Mouse (Mus musculus) liver, embryonic 14.5 days (tissue): Measurements from ENCODE around the gene Cenpu. TPM values are rescaled to one million over a fixed set of nuclear protein-coding genes. Genes with fewer than 3 reads are reported as not detected.

Experiments used
- ATAC-seq: fragments of 200-750 bp; cut with Nextera tagmentation; 2 replicates; pipeline ENCODE4 v1.8.0; 2017; ENCODE audit warnings: moderate number of reproducible peaks, mild to moderate bottlenecking, moderate library complexity; ENCODE audit not compliant: insufficient read depth
- DNase-seq, 3 experiments: peaks; one replicate each; pipeline ENCODE4 v3.0.0-alpha.2; 2012 to 2013; ENCODE audit warnings: low read depth in 3 of 3, low spot score in 3 of 3
- H3K27ac ChIP-seq: fragments of 300-500 bp; sonication (generic); 2 replicates; pipeline ENCODE4 v1.5.1; 2014; ENCODE audit warnings: moderate library complexity, mild to moderate bottlenecking, control low read depth, inconsistent platforms
- H3K27me3 ChIP-seq: fragments of 300-500 bp; sonication (generic); 2 replicates; pipeline ENCODE4 v1.6.1; 2014; ENCODE audit warnings: mild to moderate bottlenecking, low read length, moderate library complexity; ENCODE audit not compliant: control insufficient read depth, insufficient read depth
- H3K36me3 ChIP-seq: fragments of 300-500 bp; sonication (generic); replicated peaks from 2 replicates; pipeline ENCODE4 v1.6.1; 2014; ENCODE audit warnings: low read depth; ENCODE audit not compliant: control insufficient read depth, insufficient read depth
- H3K4me1 ChIP-seq, 2 experiments: fragments of 200-500 bp in 1 of 2; fragments of 300-500 bp in 1 of 2; sonication (generic) in 1 of 2; replicated peaks; 2 replicates each; pipeline ENCODE4 v1.6.1; 2012 to 2014; ENCODE audit warnings: antibody characterized with exemption in 1 of 2, inconsistent platforms in 1 of 2, low read length in 1 of 2; ENCODE audit not compliant: control insufficient read depth in 2 of 2, insufficient read depth in 2 of 2
- H3K4me2 ChIP-seq: fragments of 300-500 bp; sonication (generic); 2 replicates; pipeline ENCODE4 v1.6.1; 2014; ENCODE audit warnings: low read depth, mild to moderate bottlenecking, control low read depth, moderate library complexity
- H3K4me3 ChIP-seq, 2 experiments: fragments of 200-500 bp in 1 of 2; fragments of 300-500 bp in 1 of 2; sonication (generic) in 1 of 2; 2 replicates each; pipeline ENCODE4 v1.5.1; 2012 to 2014; ENCODE audit warnings: low read depth in 2 of 2, low read length in 2 of 2, mild to moderate bottlenecking in 2 of 2, control low read depth in 1 of 2, inconsistent platforms in 1 of 2, moderate library complexity in 1 of 2; ENCODE audit not compliant: insufficient read depth in 1 of 2
- H3K9ac ChIP-seq: fragments of 300-500 bp; sonication (generic); replicated peaks from 2 replicates; pipeline ENCODE4 v1.6.1; 2014; ENCODE audit warnings: mild to moderate bottlenecking, control low read depth, moderate library complexity
- H3K9me3 ChIP-seq: fragments of 300-500 bp; sonication (generic); 2 replicates; pipeline ENCODE4 v1.6.1; 2016; ENCODE audit warnings: low read length, mixed read lengths; ENCODE audit not compliant: control insufficient read depth
- CTCF ChIP-seq: IDR thresholded peaks from 2 replicates; pipeline ENCODE4 v1.5.1; 2016; ENCODE audit warnings: antibody characterized with exemption, low read depth, control low read depth
- EP300 ChIP-seq: IDR thresholded peaks from 2 replicates; pipeline ENCODE4 v1.6.1; 2016; ENCODE audit warnings: antibody characterized with exemption, low read depth
- WGBS: fragments of 180-500 bp; shearing (Covaris S2); extraction: QIAGEN DNeasy Blood & Tissue Kit; methylation state at CpG from one replicate; pipeline ENCODE4 v1.1.7; 2014; ENCODE audit not compliant: insufficient replicate concordance; 5-methylcytosine and 5-hydroxymethylcytosine counted together
- polyA plus RNA-seq, 2 experiments: library from polyadenylated mRNA; depleted of rRNA in 1 of 2; stranded (reverse) in 1 of 2; unstranded in 1 of 2; fragments of >200 nt; fragmentation: Nextera tagmentation in 1 of 2; extraction: Ambion mirVana in 1 of 2; gene quantifications; 2 replicates each; pipeline versions ENCODE4 v1.2.1 to v1.2.3; 2012 to 2014

Cenpu gene
- polyA plus RNA-seq, 2 experiments: 8.9 to 16.5 TPM

DNA sequence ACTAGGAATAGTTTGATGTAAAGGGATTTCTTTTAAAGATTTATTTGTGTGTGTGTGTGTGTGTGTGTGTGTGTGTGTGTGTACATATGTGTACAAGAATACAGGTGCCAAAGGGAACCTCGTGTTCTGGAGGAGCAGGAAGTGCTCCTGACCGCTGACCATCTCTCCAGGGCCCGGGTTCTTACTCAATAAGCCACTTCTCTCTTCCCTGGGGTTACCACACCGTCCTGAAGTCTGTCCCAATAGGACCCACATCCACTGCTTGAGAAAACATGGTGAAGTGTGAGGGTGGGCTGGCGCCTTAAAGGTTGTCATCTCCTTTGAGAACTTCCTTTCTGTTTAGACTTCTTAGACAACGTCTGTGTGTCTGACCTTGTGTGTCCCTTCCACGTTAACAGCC is 17.9 kb upstream of the Cenpu start:
- Histone ChIP-seq H3K27me3 (no peaks in the 10 kb centered on the region), H3K4me2 (no peak overlapping the region), H3K4me1 (peaks cover 1 to 3% of the 10 kb centered on the region in 2 experiments; a peak in 3 of 4 replicates), H3K36me3 (peaks cover 37% of the 10 kb centered on the region), H3K9ac (no peak overlapping the region), H3K9me3 (no peaks in the 10 kb centered on the region; the same call in 1 of the 2 replicates), H3K4me3 (no peak overlapping the region), H3K27ac (no peak overlapping the region)
- WGBS: 66% methylated on average over 7 of the region's 7 CpGs
- DNase-seq: no peak
- TF ChIP-seq EP300: no peak
- TF ChIP-seq CTCF: no peak
- ATAC-seq: no peak

DNA sequence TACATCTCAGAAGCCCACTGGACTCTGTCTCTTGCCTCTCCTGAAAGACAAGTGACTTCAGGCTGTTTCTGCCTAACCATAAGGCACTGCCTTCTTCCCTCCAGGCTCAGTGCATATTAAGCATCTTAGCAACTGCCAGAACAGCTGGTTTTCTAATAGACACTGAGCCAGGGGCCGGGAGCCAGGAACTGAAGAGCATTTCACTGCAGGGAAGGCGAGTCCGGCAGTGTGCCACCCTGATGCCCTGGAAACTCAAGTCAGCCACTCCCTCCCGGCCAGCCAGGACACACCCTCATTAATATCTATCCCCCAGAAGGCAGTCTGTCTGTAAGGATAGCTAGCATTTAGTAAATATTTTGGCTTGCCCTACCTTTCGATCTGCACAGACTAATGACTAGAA is 12.1 kb upstream of the Cenpu start:
- TF ChIP-seq CTCF: no peak
- TF ChIP-seq EP300: peak; percentile 71
- ATAC-seq (peak; percentile 96), DNase-seq (peak; percentile 59 to 64 (median 62))
- H3K9ac ChIP-seq: peak overlapping the region; percentile 69
- peak overlapping the region; percentile 72 for H3K4me2 ChIP-seq
- H3K36me3 ChIP-seq: peaks cover 6% of the 10 kb centered on the region
- no peaks in the 10 kb centered on the region; the same call in 1 of the 2 replicates for H3K9me3 ChIP-seq
- peaks cover 20 to 30% of the 10 kb centered on the region in 2 experiments for H3K4me1 ChIP-seq
- peak overlapping the region; percentile 93 for H3K27ac ChIP-seq
- H3K27me3 ChIP-seq: no peaks in the 10 kb centered on the region
- peak overlapping the region; percentile 5 to 19; a peak in 3 of 4 replicates for H3K4me3 ChIP-seq
- WGBS: 18% methylated on average over 5 of the region's 5 CpGs

- Histone ChIP-seq H3K4me2 (no peak overlapping the region), H3K36me3 (no peaks in the 10 kb centered on the region), H3K27me3 (no peaks in the 10 kb centered on the region), H3K4me3 (no peak overlapping the region), H3K9ac (no peak overlapping the region), H3K9me3 (no peaks in the 10 kb centered on the region), H3K27ac (no peak overlapping the region), H3K4me1 (peaks cover 31 to 58% of the 10 kb centered on the region in 2 experiments)
- TF ChIP-seq CTCF (no peak), EP300 (no peak)
- 75% methylated on average over 7 of the region's 7 CpGs for WGBS
- DNase-seq (no peak), ATAC-seq (no peak)
Measured at GRCm38 (mm10) chr8:46543191-46543590, 8.6 kb upstream of the Cenpu start.

- H3K27ac ChIP-seq: no peak overlapping the region
- ATAC-seq (no peak), DNase-seq (no peak)
- H3K36me3 ChIP-seq: no peaks in the 10 kb centered on the region
- TF ChIP-seq EP300 (no peak), CTCF (no peak)
- H3K4me1 ChIP-seq: peaks cover 31 to 62% of the 10 kb centered on the region in 2 experiments
- H3K4me2 ChIP-seq: no peak overlapping the region
- 72% methylated on average over 6 of the region's 6 CpGs for WGBS
- H3K27me3 ChIP-seq: no peaks in the 10 kb centered on the region
- H3K9ac ChIP-seq: no peak overlapping the region
- H3K4me3 ChIP-seq: no peak overlapping the region
- no peaks in the 10 kb centered on the region for H3K9me3 ChIP-seq
Measured at GRCm38 (mm10) chr8:46543662-46544061, 8.2 kb upstream of the Cenpu start.

DNA sequence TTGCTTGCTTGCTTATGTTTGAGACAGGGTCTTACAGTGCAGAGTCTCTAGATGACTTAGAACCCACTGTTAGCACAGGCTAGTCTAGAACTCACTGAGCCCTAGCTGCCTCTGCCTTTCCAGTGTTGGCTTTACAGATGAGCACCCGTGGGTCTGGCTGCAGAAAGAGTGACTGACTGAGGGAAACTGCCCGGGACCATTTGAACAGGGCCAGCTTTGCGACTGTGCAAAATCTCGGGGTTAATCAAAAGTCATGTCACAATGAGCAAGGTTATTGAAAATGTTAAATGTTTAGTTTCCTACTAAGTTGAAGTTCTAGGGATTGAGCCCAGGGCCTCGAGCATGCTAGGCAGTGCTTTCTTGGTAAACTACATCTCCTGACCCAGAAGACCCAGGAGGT is 6.0 kb upstream of the Cenpu start:
- Histone ChIP-seq H3K4me2 (peak overlapping the region; percentile 19; the same call in 1 of the 2 replicates), H3K27me3 (no peaks in the 10 kb centered on the region), H3K4me3 (no peak overlapping the region), H3K36me3 (no peaks in the 10 kb centered on the region), H3K27ac (peak overlapping the region; percentile 97), H3K4me1 (peaks cover 16 to 49% of the 10 kb centered on the region in 2 experiments), H3K9me3 (no peaks in the 10 kb centered on the region), H3K9ac (peak overlapping the region; percentile 56)
- TF ChIP-seq EP300: no peak
- no peak for TF ChIP-seq CTCF
- no peak for ATAC-seq
- DNase-seq: no peak
- 71% methylated on average over 5 of the region's 5 CpGs for WGBS
